Comparison of ENCODE assay signal across 20 mouse cellular contexts in genomic region chr19:47587009-47587408, GRCm38 (mm10). TPM values are rescaled to one million over a fixed set of nuclear protein-coding genes. Genes with fewer than 3 reads are reported as not detected.
DNase-seq lines count a peak whose midpoint lies in the region; ATAC-seq lines count a peak whose summit lies in the region.
"Had no signal": no experiment of that assay in that cellular context is flagged by ENCODE, and none has a peak within 500 bp of the region (broad histone marks: within the 10 kb centered on the region; RNA-seq: fewer than 3 reads in every experiment).

No protein-coding gene starts in this region.

- DNase-seq in kidney, adult 11 months: peak; percentile 19
- peak; percentile 17 to 49 for DNase-seq in kidney, postnatal 25 days
- DNase-seq in kidney, postnatal 14 days: no peak
- DNase-seq in liver, embryonic 11.5 days (ENCODE audit: low spot score): no peak
- DNase-seq in c-Kit-positive CD71-positive TER-119-positive erythroid progenitor cells, embryonic 14.5 days (ENCODE audit: low spot score): no peak
- DNase-seq: adrenal gland, postnatal 14 days; cerebellum, adult 18-20 months; cerebellum, adult 9-11 months; cerebellum, postnatal 36 days; forebrain, postnatal 0 days; gastrocnemius, postnatal 14 days; heart, adult 2 months had no signal

- H3K4me2 ChIP-seq in kidney, embryonic 14.5 days (replicated peaks; ENCODE audit: low read depth, low read length): no peak overlapping the region
- H3K4me2 ChIP-seq in liver, embryonic 16.5 days (ENCODE audit: low read depth, low read length): no peak overlapping the region
- no peak overlapping the region for H3K4me2 ChIP-seq in liver, embryonic 11.5 days
- H3K4me2 ChIP-seq: embryonic facial prominence, embryonic 13.5 days; forebrain, embryonic 13.5 days; heart, embryonic 12.5 days had no signal

- H3K27ac ChIP-seq in kidney, embryonic 14.5 days (ENCODE audit: low read depth, low read length): no peak overlapping the region
- no peak overlapping the region for H3K27ac ChIP-seq in liver, embryonic 16.5 days (ENCODE audit: low read length)
- no peak overlapping the region for H3K27ac ChIP-seq in liver, embryonic 11.5 days (ENCODE audit: low read depth, low read length)
- H3K27ac ChIP-seq: embryonic facial prominence, embryonic 13.5 days; forebrain, embryonic 13.5 days; heart, adult 2 months; hindbrain, embryonic 10.5 days had no signal

- H3K9ac ChIP-seq in kidney, embryonic 14.5 days (ENCODE audit: low read depth, low read length): no peak overlapping the region
- peak overlapping the region; percentile 11; the same call in 1 of the 2 replicates for H3K9ac ChIP-seq in liver, embryonic 16.5 days (ENCODE audit: low read depth, low read length)
- no peak overlapping the region for H3K9ac ChIP-seq in liver, embryonic 11.5 days (ENCODE audit: low read depth, low read length)
- H3K9ac ChIP-seq: embryonic facial prominence, embryonic 13.5 days; forebrain, embryonic 13.5 days; forebrain, postnatal 0 days; heart, embryonic 12.5 days had no signal

- H3K27me3 ChIP-seq in kidney, embryonic 14.5 days (ENCODE audit: control insufficient read depth, insufficient read depth, low read length): no peaks in the 10 kb centered on the region
- no peaks in the 10 kb centered on the region for H3K27me3 ChIP-seq in liver, embryonic 16.5 days (ENCODE audit: control insufficient read depth, insufficient read depth, low read depth, low read length)
- no peaks in the 10 kb centered on the region for H3K27me3 ChIP-seq in liver, embryonic 11.5 days (replicated peaks; ENCODE audit: control insufficient read depth, insufficient read depth, low read length)
- H3K27me3 ChIP-seq: embryonic facial prominence, embryonic 13.5 days; forebrain, embryonic 13.5 days; heart, embryonic 12.5 days; Patski had no signal

- H3K4me1 ChIP-seq in kidney, embryonic 14.5 days (ENCODE audit: control insufficient read depth, insufficient read depth, low read length): peaks cover 15% of the 10 kb centered on the region
- peaks cover 8% of the 10 kb centered on the region for H3K4me1 ChIP-seq in liver, embryonic 16.5 days (ENCODE audit: control insufficient read depth, low read depth, low read length)
- peaks cover 17% of the 10 kb centered on the region for H3K4me1 ChIP-seq in liver, embryonic 11.5 days (replicated peaks; ENCODE audit: control insufficient read depth, insufficient read depth, low read length)

- H3K4me3 ChIP-seq in kidney, embryonic 14.5 days (ENCODE audit: low read length): no peak overlapping the region
- no peak overlapping the region for H3K4me3 ChIP-seq in liver, embryonic 16.5 days (ENCODE audit: low read depth, low read length)
- H3K4me3 ChIP-seq in liver, embryonic 11.5 days (ENCODE audit: low read depth, low read length): no peak overlapping the region
- H3K4me3 ChIP-seq: embryonic facial prominence, embryonic 13.5 days; forebrain, embryonic 13.5 days; heart, adult 2 months; heart, embryonic 12.5 days; hindbrain, embryonic 10.5 days had no signal

- no peak for ATAC-seq in kidney, embryonic 14.5 days (ENCODE audit: low FRiP score, low TSS enrichment)
- ATAC-seq in liver, embryonic 16.5 days (ENCODE audit: low read depth): no peak
- no peak for ATAC-seq in liver, embryonic 11.5 days (replicated peaks; ENCODE audit: low FRiP score)
- ATAC-seq: activated CD4-positive, CD25-positive, alpha-beta regulatory T cell, adult 4 months; forebrain, embryonic 13.5 days; forebrain, postnatal 0 days; Patski had no signal

- no peaks in the 10 kb centered on the region for H3K9me3 ChIP-seq in kidney, embryonic 14.5 days (ENCODE audit: control insufficient read depth, low read length)
- H3K9me3 ChIP-seq in liver, embryonic 16.5 days (replicated peaks; ENCODE audit: control insufficient read depth, low read length): no peaks in the 10 kb centered on the region
- H3K9me3 ChIP-seq in liver, embryonic 11.5 days (ENCODE audit: control insufficient read depth, low read length): no peaks in the 10 kb centered on the region
- H3K9me3 ChIP-seq: embryonic facial prominence, embryonic 13.5 days; forebrain, embryonic 13.5 days; heart, embryonic 12.5 days; hindbrain, embryonic 10.5 days had no signal

- H3K36me3 ChIP-seq in kidney, embryonic 14.5 days (ENCODE audit: control insufficient read depth, insufficient read depth, low read length): no peaks in the 10 kb centered on the region
- no peaks in the 10 kb centered on the region for H3K36me3 ChIP-seq in liver, embryonic 16.5 days (ENCODE audit: control insufficient read depth, insufficient read depth)
- H3K36me3 ChIP-seq in liver, embryonic 11.5 days (ENCODE audit: control insufficient read depth, insufficient read depth, low read length): no peaks in the 10 kb centered on the region
- H3K36me3 ChIP-seq: embryonic facial prominence, embryonic 13.5 days; heart, embryonic 12.5 days; hindbrain, embryonic 10.5 days had no signal

- 86% methylated on average over 1 of the region's 1 CpGs for WGBS in kidney, embryonic 14.5 days
- WGBS in liver, embryonic 16.5 days (ENCODE audit: insufficient replicate concordance): 88% methylated on average over 1 of the region's 1 CpGs
- 89% methylated on average over 1 of the region's 1 CpGs for WGBS in liver, embryonic 11.5 days

RNA-seq across cellular contexts. Expression of gene Slk, which starts 7.5 kb away (rescaled TPM):
- polyA plus RNA-seq in kidney, embryonic 14.5 days (2014; fragmentation: Nextera tagmentation; extraction: Ambion mirVana): 16.5 and 20.6 TPM in 2 replicates
- polyA plus RNA-seq in liver, embryonic 16.5 days (2015; fragmentation: Nextera tagmentation; extraction: Ambion mirVana): 4.6 and 5.8 TPM in 2 replicates
- 12.5 and 15.5 TPM in 2 replicates for polyA plus RNA-seq in liver, embryonic 11.5 days (2014; fragmentation: Nextera tagmentation; extraction: Ambion mirVana)

RNA-seq across cellular contexts. Expression of gene Stn1, which starts 49.7 kb away (rescaled TPM):
- 54.7 and 55.0 TPM in 2 replicates for polyA plus RNA-seq in kidney, embryonic 14.5 days (2014; fragmentation: Nextera tagmentation; extraction: Ambion mirVana)
- 7.1 and 7.2 TPM in 2 replicates for polyA plus RNA-seq in liver, embryonic 16.5 days (2015; fragmentation: Nextera tagmentation; extraction: Ambion mirVana)
- polyA plus RNA-seq in liver, embryonic 11.5 days (2014; fragmentation: Nextera tagmentation; extraction: Ambion mirVana): 26.1 and 30.8 TPM in 2 replicates

Comparison
In these comparisons a context has a peak if more than half of its experiments do, and no peak if none do; other contexts are left out.
1. DNase-seq: peak in kidney, adult 11 months (single experiment) and kidney, postnatal 25 days (2 of 2); none in kidney, postnatal 14 days (single experiment), liver, embryonic 11.5 days (single experiment) and c-Kit-positive CD71-positive TER-119-positive erythroid progenitor cells, embryonic 14.5 days (single experiment).